Mouse (Mus musculus) cerebellum, adult 9-10 months (tissue): ENCODE results near the gene Cdh12.
"Not testable (repeated sequence)": the region's sequence is repeated elsewhere in the genome, so short reads cannot be mapped to it uniquely, and the experiment has no call there.

Experiments
- DNase-seq: peaks from one replicate; pipeline ENCODE4 v3.0.0; 2022

Gene Cdh12

GRCm38 (mm10) chr15:21110874-21111603 is 662.0 kb downstream of the Cdh12 start:
- no peak for DNase-seq

DNA sequence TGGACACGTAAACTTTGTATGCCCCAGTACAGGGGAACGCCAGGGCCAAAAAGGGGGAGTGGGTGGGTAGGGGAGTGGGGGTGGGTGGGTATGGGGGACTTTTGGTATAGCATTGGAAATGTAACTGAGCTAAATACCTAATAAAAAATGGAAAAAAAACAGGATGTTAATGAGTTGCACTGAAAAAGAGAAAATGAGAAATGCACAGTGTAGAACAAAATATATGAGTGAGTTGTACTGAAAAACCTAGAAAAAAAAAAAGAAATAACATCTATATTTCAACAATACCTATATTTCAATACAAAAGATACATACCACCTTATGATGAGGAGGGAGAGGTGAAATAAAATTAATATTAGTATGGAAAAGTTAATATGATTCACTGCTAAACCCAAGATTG is 665.7 kb downstream of the Cdh12 start:
- not testable (repeated sequence) for DNase-seq

DNA sequence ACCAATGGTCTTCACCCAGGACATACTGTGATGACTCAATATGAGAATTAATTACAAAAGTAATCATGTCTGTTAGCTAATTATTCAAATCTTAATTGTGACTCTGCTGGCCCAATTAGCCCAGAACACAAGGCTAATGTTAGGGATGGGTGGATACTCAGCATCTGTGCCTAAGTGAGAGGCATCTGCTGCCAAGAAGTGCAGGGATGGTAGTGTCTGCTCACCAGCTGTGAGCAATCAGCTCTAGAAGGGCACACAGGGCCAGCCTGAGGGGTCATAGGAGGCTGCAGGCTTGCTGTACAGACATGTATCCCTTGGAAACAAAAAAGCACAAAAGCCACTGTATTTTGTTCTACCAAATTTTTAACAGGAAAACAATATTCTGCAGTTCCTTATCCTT is 681.6 kb downstream of the Cdh12 start:
- no peak for DNase-seq

GRCm38 (mm10) chr15:21132999-21133398 is 683.9 kb downstream of the Cdh12 start:
- no peak for DNase-seq

DNA sequence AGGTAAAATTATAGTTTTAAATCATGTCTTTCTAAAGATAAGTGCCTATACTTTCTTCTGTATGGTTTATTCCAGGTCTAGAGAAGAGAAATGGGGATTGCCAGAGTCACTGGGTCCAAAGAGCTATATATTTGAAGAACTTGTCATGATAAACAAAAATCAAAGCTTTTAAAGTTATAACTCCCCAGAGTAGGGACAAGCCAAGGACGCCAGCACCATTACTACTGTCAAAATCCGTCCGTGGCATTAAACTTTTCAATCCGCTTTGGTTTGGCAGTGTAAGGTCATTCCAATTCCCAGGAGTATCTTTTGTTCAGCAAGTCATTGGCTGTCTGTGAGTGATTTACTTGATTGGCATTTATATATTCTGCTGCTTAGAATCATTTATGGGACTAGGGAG is 697.8 kb downstream of the Cdh12 start:
- no peak for DNase-seq

GRCm38 (mm10) chr15:21153602-21154001 is 704.5 kb downstream of the Cdh12 start:
- DNase-seq = no peak

DNA sequence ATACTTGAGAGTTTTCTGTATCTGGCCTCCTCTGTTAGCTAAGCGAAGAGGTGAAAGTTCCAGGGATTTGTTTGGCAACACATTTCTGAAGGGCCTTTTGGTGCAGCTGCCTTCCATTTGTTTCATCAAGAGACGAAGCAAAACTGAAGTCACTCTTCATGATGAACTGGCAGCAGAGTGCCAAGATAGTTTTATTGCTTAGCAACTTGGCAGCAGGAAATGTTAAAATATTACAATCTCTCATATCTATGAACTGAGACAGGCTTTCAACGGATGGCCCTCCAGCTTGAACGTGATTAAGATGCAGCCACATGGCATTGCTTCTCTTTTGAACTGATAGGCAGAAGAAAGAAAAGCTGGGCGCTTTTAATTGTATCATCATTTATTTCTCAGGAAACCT is 730.7 kb downstream of the Cdh12 start:
- DNase-seq = no peak

GRCm38 (mm10) chr15:21180191-21180590 is 731.1 kb downstream of the Cdh12 start:
- no peak for DNase-seq

DNA sequence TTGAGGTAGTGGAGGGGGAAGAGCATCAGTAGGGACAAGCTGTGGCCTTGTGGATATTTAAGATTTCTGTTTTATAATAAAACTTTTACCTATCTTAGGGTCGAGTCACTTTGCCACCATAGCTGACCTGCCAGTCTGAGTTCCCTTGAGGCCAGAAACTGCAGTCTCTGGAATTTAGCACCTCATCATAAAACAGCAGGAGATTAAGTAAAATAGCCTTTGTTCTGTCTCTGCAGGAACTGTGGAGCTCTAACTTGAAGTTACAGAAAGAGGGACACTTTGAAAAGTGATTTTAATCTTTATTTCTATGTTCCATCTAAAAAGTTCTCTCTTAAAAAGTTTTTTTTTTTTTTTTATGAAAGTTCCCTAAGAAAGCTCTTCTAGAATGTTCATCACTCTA is 736.7 kb downstream of the Cdh12 start:
- DNase-seq = no peak

GRCm38 (mm10) chr15:21210089-21210488 is 761.0 kb downstream of the Cdh12 start:
- not testable (repeated sequence) for DNase-seq

DNA sequence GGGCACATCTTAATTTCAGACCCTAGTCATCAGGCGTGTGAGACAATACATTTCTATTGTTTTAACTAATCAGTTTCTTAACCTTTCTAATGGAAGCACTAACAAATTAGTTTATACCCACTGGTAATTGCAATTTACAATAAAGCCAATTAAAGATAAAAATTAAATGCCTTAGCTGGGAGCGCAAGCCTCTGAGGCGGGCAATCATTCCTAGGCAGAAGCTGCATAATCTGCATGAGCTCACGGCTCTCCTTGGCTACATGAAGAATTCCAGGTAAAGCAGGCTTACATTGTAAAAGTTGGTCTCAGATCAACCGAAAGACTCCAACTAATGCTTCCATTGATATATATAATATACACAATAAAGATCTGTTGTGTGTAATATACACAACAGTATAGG is 773.9 kb downstream of the Cdh12 start:
- no peak for DNase-seq

DNA sequence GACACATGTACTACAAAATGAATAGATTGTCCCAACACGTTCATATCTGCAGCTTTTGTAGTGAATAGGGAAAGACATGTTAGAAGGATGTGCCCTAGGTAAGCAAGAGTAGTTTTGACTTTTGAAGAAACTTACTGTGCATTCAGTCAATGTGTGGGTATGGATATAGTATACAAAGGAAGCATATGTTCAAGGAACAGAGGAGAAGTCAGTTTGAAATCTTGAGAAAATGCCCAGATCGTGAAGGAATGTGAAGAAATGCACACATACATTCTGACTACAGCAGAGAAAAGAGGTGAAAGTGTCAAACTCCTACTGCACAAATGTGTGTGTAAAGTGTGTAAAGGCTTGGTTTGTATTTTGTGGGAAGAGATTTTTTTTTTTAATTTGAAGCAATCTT is 812.3 kb downstream of the Cdh12 start:
- no peak for DNase-seq

- DNase-seq = no peak
These were observed 820.8 kb downstream of the Cdh12 start for GRCm38 (mm10) chr15:21269856-21270255.

- DNase-seq = no peak
These were observed 848.0 kb downstream of the Cdh12 start for GRCm38 (mm10) chr15:21297051-21297450.

GRCm38 (mm10) chr15:21315457-21315856 is 866.4 kb downstream of the Cdh12 start:
- DNase-seq = no peak

DNA sequence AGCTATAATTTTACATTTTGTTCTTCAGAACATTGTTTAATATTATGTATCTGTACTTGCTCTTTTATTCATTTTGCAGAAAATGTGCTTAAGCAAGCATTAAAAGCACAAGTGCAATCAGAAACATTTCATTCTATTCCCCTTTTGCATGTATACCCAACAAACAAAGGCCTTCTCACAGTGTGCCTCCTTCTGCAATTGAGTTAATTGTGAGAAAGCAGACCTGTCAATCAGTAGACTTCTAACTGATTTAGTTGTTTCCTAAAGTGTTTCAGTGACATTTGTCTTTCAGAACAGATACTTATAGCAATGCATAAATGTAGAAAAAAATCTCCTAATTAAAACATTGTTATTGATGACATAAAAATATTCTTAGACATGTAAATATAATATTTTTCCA is 894.8 kb downstream of the Cdh12 start:
- no peak for DNase-seq

DNA sequence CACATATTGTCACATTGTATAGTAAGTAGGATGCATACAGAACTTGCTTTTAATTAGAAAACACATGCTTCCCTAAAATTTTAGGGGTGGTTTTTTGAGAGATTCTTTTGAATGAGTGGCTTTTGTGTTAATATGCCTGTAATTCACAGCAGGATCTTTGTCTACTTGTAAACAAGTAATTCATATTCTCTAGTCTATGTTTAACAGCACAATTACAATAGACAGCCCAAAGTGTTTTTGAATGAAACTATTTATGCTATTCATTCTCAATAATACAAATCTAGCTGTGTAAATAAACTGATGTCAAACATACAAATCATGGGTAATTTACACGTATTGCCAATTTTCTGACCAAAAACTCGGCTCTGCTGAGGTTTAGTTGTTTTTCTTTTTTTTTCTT is 895.3 kb downstream of the Cdh12 start:
- DNase-seq = no peak

DNA sequence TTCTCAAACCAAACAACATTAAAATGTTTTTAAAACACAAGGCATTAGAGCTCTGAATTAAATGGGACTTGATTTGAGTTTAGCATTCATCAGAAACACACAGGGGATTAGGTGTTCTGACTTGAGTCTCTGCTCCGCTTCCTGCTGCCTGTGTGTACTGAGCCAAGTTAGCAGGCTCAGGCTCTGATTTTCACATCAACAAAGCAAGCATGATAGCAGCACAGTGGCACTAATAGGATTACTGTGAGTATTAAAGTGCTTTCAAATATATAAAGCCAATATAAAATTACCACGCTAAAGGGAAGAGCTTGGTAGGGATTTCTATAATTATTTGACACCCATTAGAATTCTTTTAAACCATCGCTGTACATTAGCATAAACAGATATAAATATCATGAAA is 895.7 kb downstream of the Cdh12 start:
- no peak for DNase-seq

- no peak for DNase-seq
These were observed 906.5 kb downstream of the Cdh12 start for GRCm38 (mm10) chr15:21355356-21356101.

- no peak for DNase-seq
These were observed 917.3 kb downstream of the Cdh12 start for GRCm38 (mm10) chr15:21366366-21366765.

- no peak for DNase-seq
These were observed 926.4 kb downstream of the Cdh12 start for GRCm38 (mm10) chr15:21375460-21375859.

- DNase-seq = no peak
These were observed 926.8 kb downstream of the Cdh12 start for GRCm38 (mm10) chr15:21375871-21376270.

GRCm38 (mm10) chr15:21391442-21391841 is 942.4 kb downstream of the Cdh12 start:
- DNase-seq = peak; percentile 13

- DNase-seq = no peak
These were observed 944.0 kb downstream of the Cdh12 start for GRCm38 (mm10) chr15:21393080-21393479.

DNA sequence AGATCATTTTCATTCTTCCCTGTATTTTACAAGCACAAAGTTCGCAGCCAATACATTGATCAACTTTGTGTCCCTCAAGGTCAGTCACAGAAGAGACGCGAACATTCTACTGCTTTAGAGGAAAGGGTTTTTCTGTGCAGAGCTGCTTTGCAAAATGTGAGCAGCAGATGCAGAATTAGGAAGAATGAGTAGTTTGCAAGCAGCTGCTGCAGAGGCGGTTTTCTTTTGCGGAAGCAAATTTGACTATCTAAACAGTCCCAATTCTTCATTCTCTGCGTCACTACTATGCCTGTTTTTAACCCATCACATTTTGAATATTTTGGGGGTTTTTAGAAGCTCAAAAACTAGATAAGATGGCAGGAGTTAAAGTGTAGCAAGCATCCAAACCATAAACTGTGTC is 956.1 kb downstream of the Cdh12 start:
- no peak for DNase-seq
